In the genomic region with DNA sequence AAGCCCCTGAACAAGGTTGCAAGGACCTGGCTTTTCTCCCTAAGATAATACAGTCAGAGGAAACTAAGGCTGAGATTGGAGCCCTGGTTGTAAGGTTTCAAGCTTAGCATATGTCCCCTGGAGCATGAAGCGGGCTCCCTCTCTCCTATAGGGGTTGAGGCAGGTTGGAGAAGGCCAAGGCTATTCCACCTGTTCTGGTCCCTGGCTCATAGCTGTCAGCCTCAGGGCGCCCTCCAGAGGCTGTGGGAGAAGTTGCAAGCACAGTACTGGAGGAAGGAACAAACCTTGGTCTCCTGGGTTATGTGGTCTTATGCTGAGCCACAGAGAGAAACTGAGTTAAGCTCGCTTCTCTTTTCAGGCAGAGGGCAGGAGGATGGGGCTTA, we compare ENCODE assay signal across 9 mouse cellular contexts. TPM values are rescaled to one million over a fixed set of nuclear protein-coding genes. Genes with fewer than 3 reads are reported as not detected.
DNase-seq lines count a peak whose midpoint lies in the region; ATAC-seq and TF ChIP-seq lines count a peak whose summit lies in the region.
"Had no signal": no experiment of that assay in that cellular context is flagged by ENCODE, and none has a peak within 500 bp of the region (broad histone marks: within the 10 kb centered on the region; RNA-seq: fewer than 3 reads in every experiment).

No protein-coding gene starts in this region.

- H3K27me3 ChIP-seq in spleen, adult 2 months (ENCODE audit: control insufficient read depth, insufficient read depth, low read length) = no peaks in the 10 kb centered on the region
- H3K27me3 ChIP-seq in hindbrain, postnatal 0 days (ENCODE audit: insufficient read depth, low read length) = no peaks in the 10 kb centered on the region
- H3K27me3 ChIP-seq in midbrain, postnatal 0 days (ENCODE audit: insufficient read depth, low read length) = no peaks in the 10 kb centered on the region

- no peaks in the 10 kb centered on the region for H3K9me3 ChIP-seq in hindbrain, postnatal 0 days (ENCODE audit: low read length)
- H3K9me3 ChIP-seq in midbrain, postnatal 0 days (ENCODE audit: low read length) = no peaks in the 10 kb centered on the region
- H3K9me3 ChIP-seq: liver, embryonic 15.5 days had no signal

- no peaks in the 10 kb centered on the region for H3K36me3 ChIP-seq in spleen, adult 2 months (ENCODE audit: control insufficient read depth, insufficient read depth, low read length)
- H3K36me3 ChIP-seq in hindbrain, postnatal 0 days (ENCODE audit: insufficient read depth, low read length) = no peaks in the 10 kb centered on the region
- no peaks in the 10 kb centered on the region for H3K36me3 ChIP-seq in midbrain, postnatal 0 days (ENCODE audit: insufficient read depth, low read length)
- H3K36me3 ChIP-seq: liver, embryonic 15.5 days had no signal

- H3K4me1 ChIP-seq in spleen, adult 2 months (ENCODE audit: control insufficient read depth, insufficient read depth, insufficient read length) = peaks cover 3% of the 10 kb centered on the region
- peaks cover 4% of the 10 kb centered on the region; the same call in 1 of the 2 replicates for H3K4me1 ChIP-seq in hindbrain, postnatal 0 days (ENCODE audit: insufficient read depth, low read length)
- H3K4me1 ChIP-seq in midbrain, postnatal 0 days (ENCODE audit: insufficient read depth, low read length) = peaks cover 4% of the 10 kb centered on the region; the same call in 1 of the 2 replicates

- H3K4me3 ChIP-seq in spleen, adult 2 months (ENCODE audit: extremely low read depth, insufficient read depth, insufficient read length) = no peak overlapping the region
- no peak overlapping the region for H3K4me3 ChIP-seq in hindbrain, postnatal 0 days (ENCODE audit: low read length)
- 0 out of 2 replicates have a peak overlapping the region, but pooled peaks have one; percentile 6 for H3K4me3 ChIP-seq in midbrain, postnatal 0 days (ENCODE audit: low read depth, low read length)
- H3K4me3 ChIP-seq: liver, embryonic 15.5 days had no signal

- peak; percentile 30 for ATAC-seq in hindbrain, postnatal 0 days
- ATAC-seq in midbrain, postnatal 0 days (ENCODE audit: low FRiP score) = no peak

- H3K27ac ChIP-seq in spleen, adult 2 months (ENCODE audit: insufficient read depth, low read length) = no peak overlapping the region
- H3K27ac ChIP-seq in hindbrain, postnatal 0 days = no peak overlapping the region
- H3K27ac ChIP-seq in midbrain, postnatal 0 days (ENCODE audit: low read depth, low read length) = no peak overlapping the region
- H3K27ac ChIP-seq: liver, embryonic 15.5 days had no signal

- peak; percentile 40 for DNase-seq in adrenal gland, postnatal 14 days
- DNase-seq in adrenal gland, postnatal 25 days = no peak
- DNase-seq in spleen, adult 2 months (ENCODE audit: low read depth in 1 of 2, low spot score in 2 of 2) = no peak
- DNase-seq in spleen, adult 18-20 months = no peak
- DNase-seq in hindbrain, postnatal 0 days (ENCODE audit: low spot score) = peak; percentile 62
- peak; percentile 47 for DNase-seq in midbrain, postnatal 0 days (ENCODE audit: low spot score)
- DNase-seq in right cerebral cortex, adult 18-20 months = no peak
- no peak for DNase-seq in layer of hippocampus, adult 11-12 months (ENCODE audit: low spot score)

- peak overlapping the region; percentile 42; the same call in 1 of the 2 replicates for H3K4me2 ChIP-seq in hindbrain, postnatal 0 days (ENCODE audit: low read depth, low read length)
- peak overlapping the region; percentile 35; the same call in 1 of the 2 replicates for H3K4me2 ChIP-seq in midbrain, postnatal 0 days (ENCODE audit: low read depth, low read length, poor library complexity, severe bottlenecking)

- H3K9ac ChIP-seq in hindbrain, postnatal 0 days (replicated peaks; ENCODE audit: low read length) = 0 out of 2 replicates have a peak overlapping the region, but pooled peaks have one; percentile 33
- no peak overlapping the region for H3K9ac ChIP-seq in midbrain, postnatal 0 days (replicated peaks; ENCODE audit: low read length, poor library complexity, severe bottlenecking)
- H3K9ac ChIP-seq: liver, embryonic 15.5 days had no signal

- no peak for TF ChIP-seq POLR2A in spleen, adult 2 months (IDR thresholded peaks at IDR 0.05; ENCODE audit: low read depth, low read length)

- WGBS in spleen, adult 2 months = 33% methylated on average over 3 of the region's 3 CpGs
- 36% methylated on average over 3 of the region's 3 CpGs for WGBS in hindbrain, postnatal 0 days
- 43% methylated on average over 3 of the region's 3 CpGs for WGBS in midbrain, postnatal 0 days

- TF ChIP-seq CTCF in spleen, adult 2 months (IDR thresholded peaks at IDR 0.05; ENCODE audit: extremely low read depth, insufficient read depth, insufficient read length, insufficient replicate concordance) = peak; percentile 33; the same call in 1 of the 2 replicates
- TF ChIP-seq CTCF in hindbrain, postnatal 0 days (IDR thresholded peaks at IDR 0.05; ENCODE audit: low read depth) = peak; percentile 68
- TF ChIP-seq CTCF in midbrain, postnatal 0 days (IDR thresholded peaks at IDR 0.05) = peak; percentile 68

RNA-seq across cellular contexts. Expression of gene Edn2, which starts 11.9 kb away (rescaled TPM):
- not detected in 2 replicates for total RNA-seq in adrenal gland, postnatal 14 days (2021)
- total RNA-seq in adrenal gland, postnatal 25 days (2021) = not detected in 2 replicates
- not detected in 2 replicates for polyA plus RNA-seq in spleen, adult 2 months (2012; rRNA removed)
- 0.94 TPM in 1 of 2 replicates, not detected in the other for total RNA-seq in hindbrain, postnatal 0 days (2014; rRNA removed)
- polyA plus RNA-seq in hindbrain, postnatal 0 days (2015; fragmentation: Nextera tagmentation; extraction: Ambion mirVana) = 0.25 and 0.32 TPM in 2 replicates
- 0.38 TPM in 1 of 2 replicates, not detected in the other for total RNA-seq in midbrain, postnatal 0 days (2014; rRNA removed)
- polyA plus RNA-seq in midbrain, postnatal 0 days (2015; fragmentation: Nextera tagmentation; extraction: Ambion mirVana) = 0.10 and 0.29 TPM in 2 replicates
- polyA plus RNA-seq: liver, embryonic 15.5 days had no signal

Comparison
In these comparisons a context has a peak if more than half of its experiments do, and no peak if none do; other contexts are left out.
1. DNase-seq: peak in adrenal gland, postnatal 14 days (single experiment), hindbrain, postnatal 0 days (single experiment) and midbrain, postnatal 0 days (single experiment); none in adrenal gland, postnatal 25 days (single experiment), spleen, adult 2 months (0 of 2), spleen, adult 18-20 months (0 of 2), right cerebral cortex, adult 18-20 months (single experiment) and layer of hippocampus, adult 11-12 months (single experiment).
2. Peak in every context shown above with its lines, with median percentiles within 50 percentile points of each other: CTCF ChIP-seq.